Mouse (Mus musculus) midbrain, embryonic 14.5 days (tissue): ENCODE measurements at regions not wholly inside any gene's neighbourhood (a gene's known extent, or its start where the extent isn't known, plus 50 kb on each side); places are given as distances from the start of the nearest gene placed in this dataset.

Experiments used
- ATAC-seq: fragments of 200-750 bp; cut with Nextera tagmentation; 2 replicates; pipeline ENCODE4 v1.8.0; 2017; ENCODE audit warnings: moderate number of reproducible peaks, moderate library complexity; ENCODE audit not compliant: low FRiP score, low TSS enrichment
- DNase-seq: peaks from one replicate; pipeline ENCODE4 v3.0.0-alpha.2; 2015
- H3K27ac ChIP-seq: fragments of 300-500 bp; sonication (generic); replicated peaks from 2 replicates; pipeline ENCODE4 v1.5.1; 2014; ENCODE audit warnings: mild to moderate bottlenecking, low read depth, low read length, moderate library complexity
- H3K27me3 ChIP-seq: fragments of 300-500 bp; sonication (generic); 2 replicates; pipeline ENCODE4 v1.6.1; 2014; ENCODE audit warnings: low read length, control low read depth, mixed read lengths; ENCODE audit not compliant: control insufficient read depth, insufficient read depth
- H3K36me3 ChIP-seq: fragments of 300-500 bp; sonication (generic); 2 replicates; pipeline ENCODE4 v1.6.1; 2014; ENCODE audit warnings: low read length, control low read depth; ENCODE audit not compliant: control insufficient read depth, insufficient read depth
- H3K4me1 ChIP-seq: fragments of 300-500 bp; sonication (generic); 2 replicates; pipeline ENCODE4 v1.6.1; 2014; ENCODE audit warnings: mild to moderate bottlenecking, antibody characterized with exemption, low read length, control low read depth; ENCODE audit not compliant: control insufficient read depth, insufficient read depth
- H3K4me2 ChIP-seq: fragments of 300-500 bp; sonication (generic); 2 replicates; pipeline ENCODE4 v1.6.1; 2014; ENCODE audit warnings: mild to moderate bottlenecking, low read length, moderate library complexity
- H3K4me3 ChIP-seq: fragments of 300-500 bp; sonication (generic); replicated peaks from 2 replicates; pipeline ENCODE4 v1.5.1; 2014; ENCODE audit warnings: low read depth, low read length
- H3K9ac ChIP-seq: fragments of 300-500 bp; sonication (generic); replicated peaks from 2 replicates; pipeline ENCODE4 v1.6.1; 2014; ENCODE audit warnings: mild to moderate bottlenecking, low read length, moderate library complexity
- H3K9me3 ChIP-seq: fragments of 300-500 bp; sonication (generic); 2 replicates; pipeline ENCODE4 v1.6.1; 2016; ENCODE audit warnings: low read length, control low read depth, mixed read lengths; ENCODE audit not compliant: control insufficient read depth
- WGBS: fragments of 180-500 bp; shearing (Covaris S2); extraction: QIAGEN DNeasy Blood & Tissue Kit; methylation state at CpG from one replicate; pipeline ENCODE4 v1.1.7; 2014; 5-methylcytosine and 5-hydroxymethylcytosine counted together

GRCm38 (mm10) chr8:90762390-90762789 lies 54.8 kb downstream of the Gm19935 start:
- peak overlapping the region; percentile 14; the same call in 1 of the 2 replicates for H3K27ac ChIP-seq

GRCm38 (mm10) chr8:90761947-90762346 lies 55.2 kb downstream of the Gm19935 start:
- H3K9ac ChIP-seq: no peak overlapping the region
- H3K4me3 ChIP-seq: no peak overlapping the region
- ATAC-seq: no peak
- no peaks in the 10 kb centered on the region for H3K27me3 ChIP-seq
- 64% methylated on average over 5 of the region's 5 CpGs for WGBS
- H3K4me2 ChIP-seq: no peak overlapping the region
- no peaks in the 10 kb centered on the region for H3K36me3 ChIP-seq
- H3K9me3 ChIP-seq: no peaks in the 10 kb centered on the region
- DNase-seq: peak; percentile 29
- peak overlapping the region; percentile 14; the same call in 1 of the 2 replicates for H3K27ac ChIP-seq
- H3K4me1 ChIP-seq: no peaks in the 10 kb centered on the region

More at GRCm38 (mm10) chr8:90762390-90762789, 54.8 kb downstream of the Gm19935 start:
- Histone ChIP-seq H3K9ac (no peak overlapping the region), H3K4me2 (no peak overlapping the region), H3K9me3 (no peaks in the 10 kb centered on the region), H3K27me3 (no peaks in the 10 kb centered on the region), H3K4me3 (no peak overlapping the region), H3K36me3 (no peaks in the 10 kb centered on the region), H3K4me1 (no peaks in the 10 kb centered on the region)
- peak; percentile 26 for DNase-seq
- 80% methylated on average over 7 of the region's 7 CpGs for WGBS
- ATAC-seq: no peak

- no peaks in the 10 kb centered on the region for H3K4me1 ChIP-seq
- H3K9ac ChIP-seq: no peak overlapping the region
- H3K4me3 ChIP-seq: no peak overlapping the region
- no peak overlapping the region for H3K4me2 ChIP-seq
- H3K36me3 ChIP-seq: no peaks in the 10 kb centered on the region
- no peaks in the 10 kb centered on the region for H3K9me3 ChIP-seq
- ATAC-seq (no peak), DNase-seq (peak; percentile 21)
- H3K27ac ChIP-seq: no peak overlapping the region
- WGBS: 35% methylated on average over 4 of the region's 4 CpGs
- H3K27me3 ChIP-seq: no peaks in the 10 kb centered on the region
Measured at GRCm38 (mm10) chr8:90761446-90761845, 55.7 kb downstream of the Gm19935 start.

GRCm38 (mm10) chr8:90759531-90759930 lies 57.7 kb downstream of the Gm19935 start:
- H3K27ac ChIP-seq: no peak overlapping the region

GRCm38 (mm10) chr8:90755020-90755419 lies 62.2 kb downstream of the Gm19935 start:
- ATAC-seq (no peak), DNase-seq (no peak)
- H3K27ac ChIP-seq: no peak overlapping the region
- WGBS: 62% methylated on average over 4 of the region's 4 CpGs
- no peaks in the 10 kb centered on the region for H3K4me1 ChIP-seq
- H3K9ac ChIP-seq: no peak overlapping the region
- no peaks in the 10 kb centered on the region for H3K36me3 ChIP-seq
- no peak overlapping the region for H3K4me2 ChIP-seq
- H3K27me3 ChIP-seq: no peaks in the 10 kb centered on the region
- no peak overlapping the region for H3K4me3 ChIP-seq
- no peaks in the 10 kb centered on the region for H3K9me3 ChIP-seq

More at GRCm38 (mm10) chr8:90759531-90759930, 57.7 kb downstream of the Gm19935 start:
- no peak for ATAC-seq
- 57% methylated on average over 9 of the region's 9 CpGs for WGBS
- Histone ChIP-seq H3K4me1 (no peaks in the 10 kb centered on the region), H3K4me2 (no peak overlapping the region), H3K4me3 (no peak overlapping the region), H3K9ac (no peak overlapping the region), H3K27me3 (no peaks in the 10 kb centered on the region), H3K9me3 (no peaks in the 10 kb centered on the region), H3K36me3 (no peaks in the 10 kb centered on the region)
- peak; percentile 43 for DNase-seq

- DNase-seq: peak; percentile 17
Measured at GRCm38 (mm10) chr8:90743546-90743945, 73.6 kb downstream of the Gm19935 start.

GRCm38 (mm10) chr8:90740963-90741733 lies 76.0 kb downstream of the Gm19935 start:
- H3K9me3 ChIP-seq: no peaks in the 10 kb centered on the region
- no peak overlapping the region for H3K4me3 ChIP-seq
- H3K9ac ChIP-seq: no peak overlapping the region
- H3K4me1 ChIP-seq: peaks cover 24% of the 10 kb centered on the region
- ATAC-seq (peak; percentile 87; the same call in 1 of the 2 replicates), DNase-seq (peak; percentile 80)
- no peaks in the 10 kb centered on the region for H3K27me3 ChIP-seq
- peak overlapping the region; percentile 93 for H3K27ac ChIP-seq
- H3K36me3 ChIP-seq: no peaks in the 10 kb centered on the region
- WGBS: 3% methylated on average over 9 of the region's 9 CpGs
- H3K4me2 ChIP-seq: peak overlapping the region; percentile 37

More at GRCm38 (mm10) chr8:90743546-90743945, 73.6 kb downstream of the Gm19935 start:
- no peak for ATAC-seq
- no peak overlapping the region for H3K4me2 ChIP-seq
- no peak overlapping the region for H3K27ac ChIP-seq
- no peak overlapping the region for H3K9ac ChIP-seq
- no peaks in the 10 kb centered on the region for H3K9me3 ChIP-seq
- WGBS: 97% methylated on average over 2 of the region's 2 CpGs
- peaks cover 24% of the 10 kb centered on the region for H3K4me1 ChIP-seq
- no peak overlapping the region for H3K4me3 ChIP-seq
- no peaks in the 10 kb centered on the region for H3K27me3 ChIP-seq
- no peaks in the 10 kb centered on the region for H3K36me3 ChIP-seq

- Histone ChIP-seq H3K4me1 (peaks cover 24% of the 10 kb centered on the region), H3K36me3 (no peaks in the 10 kb centered on the region), H3K4me3 (no peak overlapping the region), H3K27ac (peak overlapping the region; percentile 93), H3K9me3 (no peaks in the 10 kb centered on the region), H3K27me3 (no peaks in the 10 kb centered on the region), H3K4me2 (peak overlapping the region; percentile 37), H3K9ac (no peak overlapping the region; the same call in 1 of the 2 replicates)
- DNase-seq (peak; percentile 90), ATAC-seq (peak; percentile 89)
- 3% methylated on average over 2 of the region's 2 CpGs for WGBS
Measured at GRCm38 (mm10) chr8:90740302-90740962, 76.8 kb downstream of the Gm19935 start.
